Mouse (Mus musculus) lung, adult 2 months (tissue): ENCODE results near the gene Sccpdh. TPM values are rescaled to one million over a fixed set of nuclear protein-coding genes. Genes with fewer than 3 reads are reported as not detected.
"Not testable (repeated sequence)": the region's sequence is repeated elsewhere in the genome, so short reads cannot be mapped to it uniquely, and the experiment has no call there.

Experiments
- DNase-seq: peaks from one replicate; pipeline ENCODE4 v3.0.0; 2022
- H3K4me1 ChIP-seq: fragments of 200-500 bp; 2 replicates; pipeline ENCODE4 v1.6.1; 2011; ENCODE audit warnings: low read length; ENCODE audit not compliant: control insufficient read depth, insufficient read depth
- H3K4me3 ChIP-seq: fragments of 200-500 bp; replicated peaks from 2 replicates; pipeline ENCODE3; 2011; ENCODE audit warnings: low read depth, mild to moderate bottlenecking, control low read depth, low read length; ENCODE audit errors: extremely low read depth
- CTCF ChIP-seq: fragments of 200-500 bp; IDR thresholded peaks from 2 replicates; pipeline ENCODE4 v1.5.1; 2011; ENCODE audit warnings: mild to moderate bottlenecking, low read length, control low read depth; ENCODE audit not compliant: insufficient read depth
- POLR2A ChIP-seq: fragments of 200-500 bp; IDR thresholded peaks from 2 replicates; pipeline ENCODE4 v1.6.1; 2011; ENCODE audit warnings: low read depth, mild to moderate bottlenecking, control low read depth, low read length, borderline replicate concordance; ENCODE audit errors: extremely low read depth
- WGBS: fragments of 180-500 bp; shearing (Covaris S2); methylation state at CpG from one replicate; pipeline ENCODE4 v1.1.7; 2018; 5-methylcytosine and 5-hydroxymethylcytosine counted together
- polyA plus RNA-seq: library from polyadenylated mRNA; depleted of rRNA; stranded (reverse); fragments of >200 nt; gene quantifications from 2 replicates; pipeline ENCODE4 v1.2.3, GENCODE M21; 2012

Sccpdh gene
- polyA plus RNA-seq, 1 experiment = 8.8 TPM

- WGBS = 65% methylated on average over 4 of the region's 4 CpGs
- DNase-seq = no peak
- H3K4me3 ChIP-seq = no peak overlapping the region
- H3K4me1 ChIP-seq = peaks cover 2% of the 10 kb centered on the region; the same call in 1 of the 2 replicates
- TF ChIP-seq CTCF (no peak), POLR2A (no peak)
Measured at GRCm38 (mm10) chr1:179642726-179643125, 25.3 kb upstream of the Sccpdh start.

DNA sequence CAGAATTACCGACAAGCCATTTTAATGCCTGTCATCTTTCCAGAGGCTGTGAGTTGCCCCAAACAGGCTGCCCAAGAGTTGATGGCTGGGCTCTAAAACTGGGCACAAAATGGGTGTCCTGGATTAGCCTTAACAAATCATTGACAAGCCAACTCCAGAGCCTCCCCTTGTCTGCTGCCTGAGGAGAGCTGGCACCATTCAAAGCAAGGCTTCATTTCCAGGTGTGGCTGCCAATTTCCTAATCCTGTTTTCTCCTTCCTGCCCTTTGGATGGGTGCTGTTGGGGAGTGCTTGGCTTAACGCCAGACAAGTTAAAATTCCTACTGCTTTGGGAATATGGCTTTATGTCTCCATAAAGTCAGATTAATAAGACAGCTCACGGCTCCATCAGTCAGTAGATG is 23.9 kb upstream of the Sccpdh start:
- whole genome bisulfite sequencing = 61% methylated on average over 3 of the region's 3 CpGs
- no peak for DNase-seq

GRCm38 (mm10) chr1:179645101-179645979 is 22.7 kb upstream of the Sccpdh start:
- WGBS = 56% methylated on average over 13 of the region's 13 CpGs
- no peak overlapping the region for H3K4me3 ChIP-seq
- H3K4me1 ChIP-seq = peaks cover 2% of the 10 kb centered on the region; the same call in 1 of the 2 replicates
- peak; percentile 62 for DNase-seq
- TF ChIP-seq CTCF = peak; percentile 87
- no peak for TF ChIP-seq POLR2A

More for the DNA sequence above, 23.9 kb upstream of the Sccpdh start:
- Histone ChIP-seq H3K4me3 (no peak overlapping the region), H3K4me1 (peaks cover 2% of the 10 kb centered on the region; the same call in 1 of the 2 replicates)
- no peak for TF ChIP-seq POLR2A
- no peak for TF ChIP-seq CTCF

GRCm38 (mm10) chr1:179645980-179646268 is 22.1 kb upstream of the Sccpdh start:
- no peak for TF ChIP-seq CTCF
- TF ChIP-seq POLR2A = no peak
- 23% methylated on average over 4 of the region's 4 CpGs for WGBS
- no peak for DNase-seq
- no peak overlapping the region for H3K4me3 ChIP-seq
- peaks cover 2% of the 10 kb centered on the region; the same call in 1 of the 2 replicates for H3K4me1 ChIP-seq

DNA sequence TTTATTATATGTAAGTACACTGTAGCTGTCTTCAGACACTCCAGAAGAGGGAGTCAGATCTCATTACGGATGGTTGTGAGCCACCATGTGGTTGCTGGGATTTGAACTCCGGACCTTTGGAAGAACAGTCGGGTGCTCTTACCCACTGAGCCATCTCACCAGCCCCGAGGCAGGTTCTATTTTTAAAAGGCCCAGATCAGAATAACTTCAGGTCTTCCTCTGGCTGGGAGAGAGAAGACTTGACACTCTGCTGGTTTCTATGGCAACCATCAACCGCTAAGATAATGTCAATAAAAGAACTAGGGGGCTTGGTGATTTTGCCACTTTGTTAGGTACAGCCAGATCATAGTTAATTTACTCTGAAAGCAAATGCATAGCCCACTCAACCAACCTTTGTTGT is 19.3 kb upstream of the Sccpdh start:
- WGBS = 61% methylated on average over 4 of the region's 5 CpGs
- not testable (repeated sequence) for H3K4me1 ChIP-seq, H3K4me3 ChIP-seq, DNase-seq

- no peak overlapping the region for H3K4me3 ChIP-seq
- WGBS = 64% methylated on average over 3 of the region's 3 CpGs
- DNase-seq = no peak
- peaks cover 2% of the 10 kb centered on the region; the same call in 1 of the 2 replicates for H3K4me1 ChIP-seq
- TF ChIP-seq POLR2A = no peak
- TF ChIP-seq CTCF = no peak
Measured at GRCm38 (mm10) chr1:179649324-179649723, 18.7 kb upstream of the Sccpdh start.

DNA sequence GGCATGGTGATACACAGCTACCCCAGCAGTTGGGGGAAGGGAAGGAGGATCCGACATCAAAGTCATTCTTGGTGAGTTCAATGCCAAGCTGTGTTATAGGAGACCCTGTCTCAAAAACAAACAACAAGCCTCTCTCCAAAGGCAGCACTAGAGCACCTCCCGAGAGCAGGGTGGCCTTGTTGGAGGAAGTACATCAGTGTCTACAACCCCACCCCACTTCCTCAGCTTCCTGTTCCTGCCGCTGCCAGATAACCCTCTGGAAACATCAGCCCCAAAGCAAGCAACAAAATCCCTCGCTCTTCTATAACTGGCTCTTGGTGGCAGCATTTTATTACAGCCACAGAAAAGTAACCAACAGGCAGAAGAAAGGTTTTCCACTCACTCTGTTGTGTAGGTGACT is 17.7 kb upstream of the Sccpdh start:
- WGBS = 29% methylated on average over 4 of the region's 4 CpGs
- Histone ChIP-seq H3K4me1 (peaks cover 2% of the 10 kb centered on the region; the same call in 1 of the 2 replicates), H3K4me3 (no peak overlapping the region)
- TF ChIP-seq POLR2A = no peak
- TF ChIP-seq CTCF = no peak
- DNase-seq = no peak

DNA sequence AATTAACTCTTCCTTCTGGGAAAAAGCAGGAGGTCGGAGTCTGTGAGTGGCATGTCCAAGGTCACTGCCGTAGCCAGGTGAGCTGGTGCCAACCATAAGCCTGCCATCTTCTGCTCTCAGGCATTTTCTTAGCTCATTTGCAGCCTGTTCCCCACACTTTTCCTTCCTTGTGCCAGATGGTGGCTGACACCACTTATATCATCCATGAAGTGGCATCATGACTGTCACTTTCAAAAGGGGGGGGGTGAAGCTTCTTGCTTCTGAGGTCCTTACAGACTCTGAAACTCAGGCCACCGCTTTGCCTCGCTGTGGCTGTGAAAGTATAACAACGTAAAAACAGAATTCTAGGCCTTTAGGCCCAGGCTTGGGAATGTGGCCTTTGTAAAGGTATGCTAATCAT is 16.8 kb upstream of the Sccpdh start:
- H3K4me3 ChIP-seq = no peak overlapping the region
- no peaks in the 10 kb centered on the region for H3K4me1 ChIP-seq
- TF ChIP-seq POLR2A = no peak
- TF ChIP-seq CTCF = no peak
- 92% methylated on average over 5 of the region's 5 CpGs for WGBS
- no peak for DNase-seq

DNA sequence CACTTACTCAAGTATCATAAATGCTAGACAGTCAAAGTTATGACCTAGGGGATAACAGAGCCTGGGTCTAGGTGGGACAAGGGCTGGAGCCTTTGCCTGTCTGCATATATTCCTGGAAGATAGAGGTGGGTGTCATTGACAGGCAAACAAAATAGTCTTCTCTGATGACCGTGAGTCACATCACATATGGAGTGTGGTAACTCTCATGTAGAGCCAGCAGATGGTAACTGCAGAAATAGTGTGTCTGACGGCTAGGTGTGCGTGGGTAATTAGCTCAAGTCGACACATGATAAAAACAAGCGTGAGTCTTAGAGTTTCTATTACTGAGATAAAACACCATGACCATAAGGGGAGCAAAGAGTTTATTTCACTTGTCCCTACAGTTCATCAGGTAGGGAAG is 4.9 kb upstream of the Sccpdh start:
- TF ChIP-seq POLR2A (no peak), CTCF (no peak)

DNA sequence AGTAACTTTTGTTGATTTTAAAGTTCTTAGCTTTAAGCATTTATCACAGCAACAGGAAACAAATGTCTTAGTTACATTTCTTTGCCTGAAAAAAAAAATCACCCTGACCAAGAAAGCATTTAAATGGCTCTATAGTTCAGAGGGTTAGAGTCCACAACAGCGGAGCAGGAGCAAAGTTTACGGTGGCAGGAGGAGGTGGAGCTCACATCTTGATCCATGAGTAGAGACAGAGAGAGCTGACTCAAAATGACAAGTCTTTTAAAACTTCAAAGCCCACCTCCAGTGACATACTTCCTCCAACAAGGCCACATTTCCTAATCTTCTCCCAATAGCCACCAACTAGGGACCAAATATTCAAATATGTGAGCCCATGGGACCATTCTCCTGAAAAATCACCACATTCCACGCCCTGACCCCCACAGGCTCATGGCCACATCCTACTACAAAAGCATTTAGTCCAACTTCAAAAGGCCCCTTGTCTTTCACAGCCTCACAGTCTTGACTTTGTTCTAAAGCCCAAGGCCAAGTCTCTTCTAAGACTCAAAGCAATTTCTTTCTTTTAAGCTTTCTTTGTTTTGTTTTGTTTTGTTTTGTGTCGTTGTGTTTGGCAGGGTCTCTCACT is 3.6 kb upstream of the Sccpdh start:
- no peak for DNase-seq
- no peak for TF ChIP-seq CTCF
- TF ChIP-seq POLR2A = no peak
- H3K4me3 ChIP-seq = no peak overlapping the region
- H3K4me1 ChIP-seq = 0 out of 2 replicates have a peak, but pooled peaks cover 2% of the 10 kb centered on the region
- WGBS = 61% methylated on average over 4 of the region's 4 CpGs

More for the DNA sequence above, 4.9 kb upstream of the Sccpdh start:
- H3K4me1 ChIP-seq = no peaks in the 10 kb centered on the region
- 91% methylated on average over 5 of the region's 5 CpGs for WGBS
- no peak for DNase-seq
- H3K4me3 ChIP-seq = no peak overlapping the region
